Mouse (Mus musculus) neural tube, embryonic 12.5 days (tissue): ENCODE results near the gene Cpvl. TPM values are rescaled to one million over a fixed set of nuclear protein-coding genes. Genes with fewer than 3 reads are reported as not detected.

Source experiments
- ATAC-seq: fragments of 200-750 bp; cut with Nextera tagmentation; 2 replicates; pipeline ENCODE4 v1.8.0; 2017; ENCODE audit warnings: low read depth, mild to moderate bottlenecking, moderate TSS enrichment, moderate library complexity; ENCODE audit not compliant: low FRiP score
- H3K27ac ChIP-seq: fragments of 300-500 bp; sonication (generic); 2 replicates; pipeline ENCODE4 v1.5.1; 2016
- H3K27me3 ChIP-seq: fragments of 300-500 bp; sonication (generic); replicated peaks from 2 replicates; pipeline ENCODE4 v1.6.1; 2016; ENCODE audit warnings: mild to moderate bottlenecking
- H3K36me3 ChIP-seq: fragments of 300-500 bp; sonication (generic); 2 replicates; pipeline ENCODE4 v1.6.1; 2016; ENCODE audit warnings: mild to moderate bottlenecking
- H3K4me1 ChIP-seq: fragments of 300-500 bp; sonication (generic); 2 replicates; pipeline ENCODE4 v1.6.1; 2016
- H3K4me2 ChIP-seq: fragments of 300-500 bp; sonication (generic); replicated peaks from 2 replicates; pipeline ENCODE4 v1.6.1; 2016; ENCODE audit warnings: mild to moderate bottlenecking
- H3K4me3 ChIP-seq: fragments of 300-500 bp; sonication (generic); 2 replicates; pipeline ENCODE4 v1.5.1; 2016
- H3K9ac ChIP-seq: fragments of 300-500 bp; sonication (generic); 2 replicates; pipeline ENCODE4 v1.6.1; 2016; ENCODE audit warnings: mild to moderate bottlenecking
- H3K9me3 ChIP-seq: fragments of 300-500 bp; sonication (generic); 2 replicates; pipeline ENCODE4 v1.6.1; 2016; ENCODE audit warnings: mild to moderate bottlenecking
- WGBS: fragments of 180-500 bp; shearing (Covaris S2); methylation state at CpG from one replicate; pipeline ENCODE4 v1.1.7; 2016; 5-methylcytosine and 5-hydroxymethylcytosine counted together
- polyA plus RNA-seq: library from polyadenylated mRNA; unstranded; fragments of >200 nt; fragmentation: Nextera tagmentation; extraction: Ambion mirVana; gene quantifications from 2 replicates; pipeline ENCODE4 v1.2.1, GENCODE M21; 2016

The Cpvl gene
- not detected in 2 replicates for polyA plus RNA-seq

DNA sequence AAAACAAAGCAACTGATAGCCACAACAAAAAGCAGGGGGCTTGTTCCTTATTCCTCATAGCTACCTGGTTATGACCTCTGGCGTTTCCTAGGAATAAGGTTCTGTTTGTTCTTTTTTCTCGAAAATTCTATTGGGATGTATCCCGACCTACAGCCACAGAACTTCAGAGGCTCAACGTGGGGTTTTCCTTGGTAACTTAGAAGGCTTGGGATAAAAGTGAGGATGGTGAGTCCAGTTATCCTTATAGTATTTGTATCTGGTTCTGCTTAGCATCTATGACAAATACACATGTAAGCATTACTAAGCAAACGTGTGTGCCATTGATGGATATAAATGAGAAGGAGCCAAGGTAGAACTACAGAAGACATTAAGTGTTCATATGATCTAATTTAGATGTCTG lies at the start of gene Cpvl:
Cpvl (minus strand) TSS at position 101 of the 400 bp plus-strand sequence.
- 90% methylated on average over 5 of the region's 5 CpGs for WGBS
- H3K4me2 ChIP-seq, result no peak within 1 kb of the TSS
- H3K27me3 ChIP-seq, result no peaks in the 10 kb centered on the region
- no peak within 1 kb of the TSS for H3K4me3 ChIP-seq
- no peak within 1 kb of the TSS for H3K9ac ChIP-seq
- H3K36me3 ChIP-seq, result no peaks in the 10 kb centered on the region
- no peaks in the 10 kb centered on the region for H3K9me3 ChIP-seq
- no peaks in the 10 kb centered on the region for H3K4me1 ChIP-seq
- no peak within 1 kb of the TSS for H3K27ac ChIP-seq
- no peak for ATAC-seq

DNA sequence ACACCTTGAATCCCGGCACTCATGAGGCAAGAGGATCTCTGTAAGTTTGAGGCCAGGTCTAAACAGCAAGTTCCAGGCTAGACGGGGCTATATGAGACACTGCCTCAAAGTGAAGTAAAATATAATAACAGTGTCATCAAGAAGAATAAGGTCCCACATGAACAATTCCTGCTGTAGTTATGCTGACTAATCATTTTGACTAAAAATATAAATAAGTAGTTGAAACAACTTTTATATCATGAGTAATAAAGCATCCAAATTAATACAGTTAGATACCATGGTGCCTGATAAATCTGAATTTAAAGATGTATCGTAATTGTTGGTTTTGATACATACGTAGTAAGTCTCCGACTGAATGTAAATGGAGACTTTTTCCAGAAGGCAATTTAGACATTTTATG lies 45.4 kb upstream of the Cpvl start:
- no peak for ATAC-seq

DNA sequence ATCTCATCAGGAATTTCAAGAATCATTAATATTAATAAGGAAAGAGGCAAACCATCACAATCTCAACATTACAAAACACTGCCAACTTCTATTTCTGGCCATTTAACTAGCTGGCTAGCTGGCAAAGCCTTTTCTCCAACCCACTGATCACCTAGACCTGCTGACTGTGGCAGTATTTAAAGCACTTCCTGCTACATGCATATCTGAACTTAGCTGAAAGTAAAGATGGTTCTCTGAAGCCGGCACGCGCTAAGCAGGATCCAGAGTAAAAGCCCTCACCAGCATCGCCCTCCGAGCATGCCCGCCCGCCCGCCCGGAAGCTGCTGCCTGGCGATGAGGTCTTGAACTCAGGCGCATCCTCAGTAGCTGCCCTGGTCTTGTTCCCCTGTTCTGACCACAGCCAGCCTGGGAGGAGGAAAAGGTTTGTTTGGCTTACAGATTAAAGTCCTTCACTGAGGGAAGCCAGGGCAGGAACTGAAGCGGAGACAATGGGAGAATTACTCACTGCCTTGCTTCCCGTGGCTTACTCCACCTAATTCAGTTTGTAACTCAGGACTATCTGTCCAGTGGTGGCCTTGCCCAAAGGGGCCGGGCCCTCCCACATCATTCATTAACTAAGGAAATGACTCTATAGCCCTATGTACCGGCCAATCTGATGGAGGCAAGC lies 42.8 kb upstream of the Cpvl start:
- Histone ChIP-seq H3K9me3 (no peaks in the 10 kb centered on the region), H3K9ac (no peak overlapping the region), H3K4me3 (no peak overlapping the region), H3K4me1 (no peaks in the 10 kb centered on the region), H3K27ac (no peak overlapping the region), H3K27me3 (no peaks in the 10 kb centered on the region), H3K4me2 (no peak overlapping the region), H3K36me3 (no peaks in the 10 kb centered on the region)
- ATAC-seq, result no peak
- 55% methylated on average over 15 of the region's 15 CpGs for WGBS

More for the DNA sequence above, 45.4 kb upstream of the Cpvl start:
- no peaks in the 10 kb centered on the region for H3K4me1 ChIP-seq
- H3K27me3 ChIP-seq, result no peaks in the 10 kb centered on the region
- H3K36me3 ChIP-seq, result no peaks in the 10 kb centered on the region
- no peak overlapping the region for H3K4me3 ChIP-seq
- H3K9ac ChIP-seq, result no peak overlapping the region
- H3K27ac ChIP-seq, result no peak overlapping the region
- WGBS, result 94% methylated on average over 5 of the region's 5 CpGs
- H3K4me2 ChIP-seq, result no peak overlapping the region
- no peaks in the 10 kb centered on the region for H3K9me3 ChIP-seq

GRCm38 (mm10) chr6:54018861-54019260 lies 40.4 kb upstream of the Cpvl start:
- Histone ChIP-seq H3K9me3 (no peaks in the 10 kb centered on the region), H3K36me3 (no peaks in the 10 kb centered on the region), H3K4me2 (no peak overlapping the region), H3K4me3 (no peak overlapping the region), H3K4me1 (no peaks in the 10 kb centered on the region), H3K27me3 (no peaks in the 10 kb centered on the region), H3K27ac (no peak overlapping the region), H3K9ac (no peak overlapping the region)
- 86% methylated on average over 5 of the region's 5 CpGs for WGBS
- no peak for ATAC-seq

GRCm38 (mm10) chr6:54018038-54018437 lies 39.6 kb upstream of the Cpvl start:
- Histone ChIP-seq H3K9me3 (no peaks in the 10 kb centered on the region), H3K4me2 (no peak overlapping the region), H3K27ac (no peak overlapping the region), H3K9ac (no peak overlapping the region), H3K4me1 (no peaks in the 10 kb centered on the region), H3K36me3 (no peaks in the 10 kb centered on the region), H3K4me3 (no peak overlapping the region), H3K27me3 (no peaks in the 10 kb centered on the region)
- ATAC-seq, result no peak
- WGBS, result 60% methylated on average over 2 of the region's 2 CpGs

DNA sequence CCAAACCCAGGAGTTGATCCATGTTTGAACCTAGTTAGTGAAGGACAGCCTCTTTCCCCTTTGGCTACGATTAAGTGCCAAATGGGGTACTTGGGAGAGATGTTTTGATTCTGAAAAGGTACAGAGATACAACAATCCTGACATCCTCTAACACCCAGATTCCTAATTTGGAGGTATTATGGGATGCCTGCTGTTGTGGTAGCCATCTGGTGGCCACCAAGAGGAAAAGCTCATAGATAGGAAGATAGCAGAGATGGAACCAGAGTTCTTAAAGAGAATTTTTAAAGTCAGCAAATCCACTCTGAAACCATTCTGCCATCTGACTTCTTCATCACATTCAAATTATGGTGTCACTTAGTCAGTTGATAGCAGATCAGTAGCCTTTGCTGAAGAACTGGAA lies 33.7 kb upstream of the Cpvl start:
- Histone ChIP-seq H3K27me3 (no peaks in the 10 kb centered on the region), H3K4me3 (no peak overlapping the region), H3K4me2 (no peak overlapping the region), H3K9me3 (no peaks in the 10 kb centered on the region), H3K27ac (no peak overlapping the region), H3K36me3 (no peaks in the 10 kb centered on the region), H3K9ac (no peak overlapping the region), H3K4me1 (peaks cover 4% of the 10 kb centered on the region; the same call in 1 of the 2 replicates)
- ATAC-seq, result no peak
- WGBS, result 97% methylated on average over 1 of the region's 1 CpGs

- H3K4me3 ChIP-seq, result no peak overlapping the region
- peaks cover 4% of the 10 kb centered on the region; the same call in 1 of the 2 replicates for H3K4me1 ChIP-seq
- no peaks in the 10 kb centered on the region for H3K27me3 ChIP-seq
- H3K27ac ChIP-seq, result no peak overlapping the region
- H3K9ac ChIP-seq, result no peak overlapping the region
- H3K36me3 ChIP-seq, result no peaks in the 10 kb centered on the region
- H3K9me3 ChIP-seq, result no peaks in the 10 kb centered on the region
- 52% methylated on average over 9 of the region's 9 CpGs for WGBS
- ATAC-seq, result no peak
- no peak overlapping the region for H3K4me2 ChIP-seq
Observed at GRCm38 (mm10) chr6:54010362-54010761, 31.9 kb upstream of the Cpvl start.

DNA sequence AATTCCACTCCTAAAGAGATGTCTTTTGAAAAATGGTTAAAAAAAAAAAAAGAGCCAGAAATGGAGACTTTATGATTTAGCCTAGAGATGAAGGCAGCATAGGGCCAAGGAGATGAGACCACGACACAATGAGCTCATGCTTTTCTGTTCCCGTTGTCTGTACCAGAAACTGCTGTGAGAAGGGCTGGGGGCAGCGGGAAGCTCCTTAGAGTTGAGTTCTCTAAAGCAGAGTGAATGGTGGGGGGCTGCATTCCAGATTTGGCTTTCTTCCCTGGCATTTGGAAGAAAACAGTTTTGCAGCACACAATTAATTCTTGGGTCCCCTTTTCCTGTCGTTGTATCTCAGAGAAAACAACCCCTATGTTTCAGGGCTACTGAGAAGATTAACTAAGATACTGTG lies 30.8 kb upstream of the Cpvl start:
- Histone ChIP-seq H3K4me3 (no peak overlapping the region), H3K4me2 (no peak overlapping the region), H3K36me3 (no peaks in the 10 kb centered on the region), H3K27ac (no peak overlapping the region), H3K27me3 (no peaks in the 10 kb centered on the region), H3K9me3 (no peaks in the 10 kb centered on the region), H3K4me1 (peaks cover 4% of the 10 kb centered on the region; the same call in 1 of the 2 replicates), H3K9ac (no peak overlapping the region)
- WGBS, result 51% methylated on average over 4 of the region's 4 CpGs
- no peak for ATAC-seq

DNA sequence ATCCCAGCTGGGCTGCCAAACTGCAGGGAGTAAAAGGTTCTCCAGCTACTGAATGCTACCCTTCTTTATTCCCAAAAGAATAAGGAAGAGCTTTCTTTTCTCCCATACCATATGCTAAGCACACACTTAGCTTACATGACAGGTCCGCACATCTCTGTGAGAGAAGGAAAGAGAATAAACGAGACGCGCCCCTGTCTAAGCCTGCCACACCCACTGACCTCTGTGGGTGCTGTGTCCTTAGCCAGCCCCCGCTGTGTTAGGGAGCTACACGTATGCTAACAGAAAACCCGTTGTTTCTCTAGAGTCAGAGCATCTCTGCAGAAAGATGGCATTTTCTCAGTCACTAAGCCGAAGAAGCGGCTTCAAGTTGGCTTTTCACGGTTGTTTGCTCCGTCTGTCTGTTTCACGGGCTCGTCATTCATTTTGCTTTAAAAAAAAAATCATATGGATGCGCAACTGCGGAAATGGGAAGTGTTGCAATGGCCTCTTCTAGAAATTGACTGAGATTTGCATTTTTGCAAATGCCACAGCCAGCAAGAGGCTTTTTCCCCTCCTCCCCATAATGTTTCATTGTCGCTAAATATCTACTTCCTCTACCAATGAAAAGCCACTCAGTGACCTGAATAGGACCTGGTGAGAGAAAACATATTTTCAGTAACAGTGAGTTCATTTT lies 30.1 kb upstream of the Cpvl start:
- Histone ChIP-seq H3K4me3 (no peak overlapping the region), H3K4me2 (no peak overlapping the region; the same call in 1 of the 2 replicates), H3K9me3 (no peaks in the 10 kb centered on the region), H3K9ac (no peak overlapping the region), H3K4me1 (peaks cover 4% of the 10 kb centered on the region; the same call in 1 of the 2 replicates), H3K27ac (no peak overlapping the region), H3K27me3 (no peaks in the 10 kb centered on the region), H3K36me3 (no peaks in the 10 kb centered on the region)
- WGBS, result 73% methylated on average over 16 of the region's 16 CpGs
- no peak for ATAC-seq

GRCm38 (mm10) chr6:54005302-54005701 lies 26.8 kb upstream of the Cpvl start:
- Histone ChIP-seq H3K4me1 (peaks cover 2% of the 10 kb centered on the region; the same call in 1 of the 2 replicates), H3K9me3 (no peaks in the 10 kb centered on the region), H3K4me2 (no peak overlapping the region), H3K4me3 (no peak overlapping the region), H3K27ac (no peak overlapping the region), H3K27me3 (0 out of 2 replicates have a peak, but pooled peaks cover 3% of the 10 kb centered on the region), H3K9ac (no peak overlapping the region), H3K36me3 (no peaks in the 10 kb centered on the region)
- no peak for ATAC-seq
- WGBS, result 79% methylated on average over 4 of the region's 4 CpGs

DNA sequence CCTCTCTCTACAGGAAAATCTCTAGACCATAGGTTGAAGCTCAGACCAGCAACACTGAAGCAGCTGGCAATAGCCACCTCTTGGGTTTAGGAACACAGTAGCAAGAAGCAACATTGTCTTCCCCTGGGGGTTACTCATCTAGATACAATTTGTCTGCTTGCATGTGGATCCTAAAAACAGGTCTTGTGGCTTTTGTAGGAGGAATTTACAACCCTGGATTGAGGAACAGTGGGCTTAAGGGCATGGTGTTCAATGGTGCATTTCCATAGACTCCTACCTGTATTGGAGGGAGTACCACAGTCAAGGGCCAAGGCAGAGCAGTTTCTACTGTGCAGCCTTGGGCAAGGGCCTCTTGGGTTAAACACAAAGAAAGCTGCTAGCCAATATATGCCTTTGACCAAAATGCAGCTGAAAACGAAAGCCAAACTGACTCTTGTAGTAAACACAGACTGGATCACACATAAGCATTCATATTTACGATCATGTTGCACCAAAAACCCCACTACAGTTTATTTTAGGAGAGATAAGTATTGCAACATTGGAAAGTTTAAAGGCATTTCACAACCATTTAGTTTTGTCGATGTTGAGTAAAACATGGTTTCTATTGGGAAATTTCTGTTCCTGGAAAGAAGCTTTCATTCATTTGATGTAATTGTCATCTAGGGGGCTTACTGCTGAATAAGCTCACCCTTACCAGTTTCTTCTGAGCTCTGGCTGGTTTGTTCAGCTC lies 17.9 kb upstream of the Cpvl start:
- no peak for ATAC-seq
- H3K4me1 ChIP-seq, result no peaks in the 10 kb centered on the region
- H3K9me3 ChIP-seq, result no peaks in the 10 kb centered on the region
- no peaks in the 10 kb centered on the region for H3K27me3 ChIP-seq
- no peak overlapping the region for H3K9ac ChIP-seq
- H3K36me3 ChIP-seq, result no peaks in the 10 kb centered on the region
- no peak overlapping the region for H3K4me2 ChIP-seq
- no peak overlapping the region for H3K4me3 ChIP-seq
- WGBS, result 96% methylated on average over 3 of the region's 3 CpGs
- no peak overlapping the region for H3K27ac ChIP-seq

DNA sequence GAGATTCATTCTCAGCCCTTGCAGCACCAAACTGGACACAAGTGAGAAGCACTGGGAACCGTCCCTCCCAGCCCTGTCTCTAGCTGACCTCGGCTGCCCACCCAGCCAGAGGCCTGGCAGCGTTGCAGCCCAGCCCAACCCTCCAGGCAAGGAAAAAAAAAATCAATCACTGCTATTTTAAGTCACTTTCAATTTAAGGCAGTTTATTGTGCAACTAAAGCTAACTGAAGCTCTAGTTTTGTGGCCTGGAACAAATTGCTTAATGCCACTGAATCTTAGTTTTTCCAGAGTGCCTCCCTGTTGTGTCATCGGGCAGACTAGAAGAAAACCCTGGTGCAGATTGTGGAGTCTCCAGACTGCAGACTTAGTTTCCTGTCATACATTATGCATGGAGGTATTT lies 17.0 kb upstream of the Cpvl start:
- Histone ChIP-seq H3K27ac (no peak overlapping the region), H3K4me3 (no peak overlapping the region), H3K9ac (no peak overlapping the region), H3K9me3 (no peaks in the 10 kb centered on the region), H3K4me1 (no peaks in the 10 kb centered on the region), H3K4me2 (no peak overlapping the region), H3K27me3 (no peaks in the 10 kb centered on the region), H3K36me3 (no peaks in the 10 kb centered on the region)
- ATAC-seq, result no peak
- WGBS, result 47% methylated on average over 4 of the region's 4 CpGs
